Mouse (Mus musculus) liver, embryonic 14.5 days (tissue): ENCODE data around the gene Grin2d. TPM values are rescaled to one million over a fixed set of nuclear protein-coding genes. Genes with fewer than 3 reads are reported as not detected.

Source experiments
- ATAC-seq: fragments of 200-750 bp; cut with Nextera tagmentation; 2 replicates; pipeline ENCODE4 v1.8.0; 2017; ENCODE audit warnings: moderate number of reproducible peaks, mild to moderate bottlenecking, moderate library complexity; ENCODE audit not compliant: insufficient read depth
- DNase-seq, 3 experiments: peaks; one replicate each; pipeline ENCODE4 v3.0.0-alpha.2; 2012 to 2013; ENCODE audit warnings: low read depth in 3 of 3, low spot score in 3 of 3
- H3K27ac ChIP-seq: fragments of 300-500 bp; sonication (generic); 2 replicates; pipeline ENCODE4 v1.5.1; 2014; ENCODE audit warnings: moderate library complexity, mild to moderate bottlenecking, control low read depth, inconsistent platforms
- H3K27me3 ChIP-seq: fragments of 300-500 bp; sonication (generic); 2 replicates; pipeline ENCODE4 v1.6.1; 2014; ENCODE audit warnings: mild to moderate bottlenecking, low read length, moderate library complexity; ENCODE audit not compliant: control insufficient read depth, insufficient read depth
- H3K36me3 ChIP-seq: fragments of 300-500 bp; sonication (generic); replicated peaks from 2 replicates; pipeline ENCODE4 v1.6.1; 2014; ENCODE audit warnings: low read depth; ENCODE audit not compliant: control insufficient read depth, insufficient read depth
- H3K4me1 ChIP-seq, 2 experiments: fragments of 200-500 bp in 1 of 2; fragments of 300-500 bp in 1 of 2; sonication (generic) in 1 of 2; replicated peaks; 2 replicates each; pipeline ENCODE4 v1.6.1; 2012 to 2014; ENCODE audit warnings: antibody characterized with exemption in 1 of 2, inconsistent platforms in 1 of 2, low read length in 1 of 2; ENCODE audit not compliant: control insufficient read depth in 2 of 2, insufficient read depth in 2 of 2
- H3K4me2 ChIP-seq: fragments of 300-500 bp; sonication (generic); 2 replicates; pipeline ENCODE4 v1.6.1; 2014; ENCODE audit warnings: low read depth, mild to moderate bottlenecking, control low read depth, moderate library complexity
- H3K4me3 ChIP-seq, 2 experiments: fragments of 200-500 bp in 1 of 2; fragments of 300-500 bp in 1 of 2; sonication (generic) in 1 of 2; 2 replicates each; pipeline ENCODE4 v1.5.1; 2012 to 2014; ENCODE audit warnings: low read depth in 2 of 2, low read length in 2 of 2, mild to moderate bottlenecking in 2 of 2, control low read depth in 1 of 2, inconsistent platforms in 1 of 2, moderate library complexity in 1 of 2; ENCODE audit not compliant: insufficient read depth in 1 of 2
- H3K9ac ChIP-seq: fragments of 300-500 bp; sonication (generic); replicated peaks from 2 replicates; pipeline ENCODE4 v1.6.1; 2014; ENCODE audit warnings: mild to moderate bottlenecking, control low read depth, moderate library complexity
- H3K9me3 ChIP-seq: fragments of 300-500 bp; sonication (generic); 2 replicates; pipeline ENCODE4 v1.6.1; 2016; ENCODE audit warnings: low read length, mixed read lengths; ENCODE audit not compliant: control insufficient read depth
- CTCF ChIP-seq: IDR thresholded peaks from 2 replicates; pipeline ENCODE4 v1.5.1; 2016; ENCODE audit warnings: antibody characterized with exemption, low read depth, control low read depth
- EP300 ChIP-seq: IDR thresholded peaks from 2 replicates; pipeline ENCODE4 v1.6.1; 2016; ENCODE audit warnings: antibody characterized with exemption, low read depth
- whole genome bisulfite sequencing: fragments of 180-500 bp; shearing (Covaris S2); extraction: QIAGEN DNeasy Blood & Tissue Kit; methylation state at CpG from one replicate; pipeline ENCODE4 v1.1.7; 2014; ENCODE audit not compliant: insufficient replicate concordance; 5-methylcytosine and 5-hydroxymethylcytosine counted together
- polyA plus RNA-seq, 2 experiments: library from polyadenylated mRNA; depleted of rRNA in 1 of 2; stranded (reverse) in 1 of 2; unstranded in 1 of 2; fragments of >200 nt; fragmentation: Nextera tagmentation in 1 of 2; extraction: Ambion mirVana in 1 of 2; gene quantifications; 2 replicates each; pipeline versions ENCODE4 v1.2.1 to v1.2.3; 2012 to 2014

Gene Grin2d
- polyA plus RNA-seq, 2 experiments, result 0.01 to 0.11 TPM

GRCm38 (mm10) chr7:45921950-45922600, 43.9 kb upstream of the Grin2d start:
- ATAC-seq, result no peak
- Histone ChIP-seq H3K27me3 (no peaks in the 10 kb centered on the region), H3K27ac (no peak overlapping the region; the same call in 1 of the 2 replicates), H3K36me3 (no peaks in the 10 kb centered on the region), H3K4me2 (peak overlapping the region; percentile 84), H3K4me1 (peaks cover 22 to 39% of the 10 kb centered on the region in 2 experiments), H3K9me3 (no peaks in the 10 kb centered on the region), H3K4me3 (no peak overlapping the region), H3K9ac (0 out of 2 replicates have a peak overlapping the region, but pooled peaks have one; percentile 14)
- no peak for TF ChIP-seq CTCF
- TF ChIP-seq EP300, result no peak
- DNase-seq, result no peak
- 55% methylated on average over 12 of the region's 12 CpGs for WGBS

- no peak for TF ChIP-seq EP300
- TF ChIP-seq CTCF, result no peak
- peak within 1 kb of the TSS; percentile 75 for H3K27ac ChIP-seq
- H3K9me3 ChIP-seq, result no peaks in the 10 kb centered on the region
- ATAC-seq (peak; percentile 26; the same call in 1 of the 2 replicates), DNase-seq (peak in 1 of 3 experiments; percentile 42)
- no peaks in the 10 kb centered on the region for H3K36me3 ChIP-seq
- peak within 1 kb of the TSS; percentile 66 for H3K4me2 ChIP-seq
- peaks cover 22 to 41% of the 10 kb centered on the region in 2 experiments for H3K4me1 ChIP-seq
- peak within 1 kb of the TSS; percentile 59 for H3K9ac ChIP-seq
- H3K4me3 ChIP-seq, result peak within 1 kb of the TSS; percentile 54 to 64
- H3K27me3 ChIP-seq, result no peaks in the 10 kb centered on the region
- WGBS, result 7% methylated on average over 9 of the region's 9 CpGs
These were observed 43.1 kb upstream of the Grin2d start, which contains the start of gene Emp3 for GRCm38 (mm10) chr7:45921242-45921621. Gene Emp3, minus strand, starts transcription at chr7:45921404.

DNA sequence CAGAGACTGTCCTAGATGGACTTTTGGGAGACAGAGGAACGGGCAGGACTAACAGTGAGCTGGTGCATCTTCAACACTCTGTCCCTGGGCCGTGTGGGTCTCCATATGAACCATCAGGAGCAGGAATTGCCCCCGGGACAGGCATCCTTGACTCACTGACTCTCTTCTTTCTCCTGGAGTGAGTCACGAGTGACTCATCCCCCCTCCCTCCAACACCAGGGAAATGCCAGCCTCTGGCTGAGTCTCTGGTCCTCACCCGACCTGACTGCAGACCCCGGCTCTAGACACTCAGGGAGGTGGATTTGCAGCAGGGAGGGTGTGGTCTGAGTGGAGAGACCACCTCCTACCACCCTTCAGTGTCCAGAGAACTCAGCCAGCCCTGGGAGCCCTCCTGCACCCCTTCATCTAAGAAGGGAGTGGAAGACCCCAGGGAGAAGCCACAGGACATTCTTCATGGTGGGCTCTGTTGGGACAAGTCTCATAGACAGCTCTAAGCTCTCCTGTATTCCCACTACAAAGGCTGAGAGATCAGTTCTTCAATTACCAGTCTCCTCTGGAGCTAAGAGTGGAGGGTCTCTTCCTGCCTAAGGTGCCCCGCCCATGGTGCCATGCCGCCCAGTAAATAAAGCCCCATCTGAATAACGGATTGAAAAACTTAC, 42.5 kb upstream of the Grin2d start:
- no peak for TF ChIP-seq EP300
- no peak for TF ChIP-seq CTCF
- ATAC-seq (no peak), DNase-seq (no peak)
- no peaks in the 10 kb centered on the region for H3K27me3 ChIP-seq
- H3K4me1 ChIP-seq, result peaks cover 22 to 41% of the 10 kb centered on the region in 2 experiments
- peak overlapping the region; percentile 18 for H3K27ac ChIP-seq
- H3K9me3 ChIP-seq, result no peaks in the 10 kb centered on the region
- peak overlapping the region; percentile 54 to 64 for H3K4me3 ChIP-seq
- WGBS, result 14% methylated on average over 9 of the region's 9 CpGs
- peak overlapping the region; percentile 66 for H3K4me2 ChIP-seq
- peak overlapping the region; percentile 59 for H3K9ac ChIP-seq
- no peaks in the 10 kb centered on the region for H3K36me3 ChIP-seq

DNA sequence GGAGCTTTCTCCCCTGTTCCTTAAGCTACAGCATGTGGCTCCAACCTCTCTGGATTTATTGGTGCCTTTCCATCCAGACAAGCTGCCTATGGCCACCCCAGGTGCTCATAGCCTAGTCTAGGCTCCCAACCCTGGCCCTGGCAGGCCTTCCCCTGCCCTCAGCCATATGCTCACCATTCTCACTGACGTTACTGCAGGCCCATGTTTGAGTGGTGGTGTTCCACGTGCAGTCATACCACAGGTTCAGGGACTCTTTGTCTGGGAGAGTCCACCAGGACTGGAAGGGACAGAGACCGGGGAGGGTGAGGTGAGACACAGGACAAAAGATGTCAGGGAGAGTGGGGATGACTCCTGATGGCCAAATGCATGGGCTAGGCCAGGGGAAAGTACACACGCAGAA, 41.6 kb upstream of the Grin2d start:
- ATAC-seq (no peak), DNase-seq (no peak)
- Histone ChIP-seq H3K9ac (no peak overlapping the region), H3K27ac (no peak overlapping the region), H3K4me1 (peaks cover 22 to 41% of the 10 kb centered on the region in 2 experiments), H3K4me3 (peak overlapping the region in 1 of 2 experiments; percentile 54; a peak in 3 of 4 replicates), H3K4me2 (peak overlapping the region; percentile 66), H3K27me3 (no peaks in the 10 kb centered on the region), H3K36me3 (no peaks in the 10 kb centered on the region), H3K9me3 (no peaks in the 10 kb centered on the region)
- WGBS, result 52% methylated on average over 4 of the region's 4 CpGs
- TF ChIP-seq CTCF, result no peak
- TF ChIP-seq EP300, result no peak

DNA sequence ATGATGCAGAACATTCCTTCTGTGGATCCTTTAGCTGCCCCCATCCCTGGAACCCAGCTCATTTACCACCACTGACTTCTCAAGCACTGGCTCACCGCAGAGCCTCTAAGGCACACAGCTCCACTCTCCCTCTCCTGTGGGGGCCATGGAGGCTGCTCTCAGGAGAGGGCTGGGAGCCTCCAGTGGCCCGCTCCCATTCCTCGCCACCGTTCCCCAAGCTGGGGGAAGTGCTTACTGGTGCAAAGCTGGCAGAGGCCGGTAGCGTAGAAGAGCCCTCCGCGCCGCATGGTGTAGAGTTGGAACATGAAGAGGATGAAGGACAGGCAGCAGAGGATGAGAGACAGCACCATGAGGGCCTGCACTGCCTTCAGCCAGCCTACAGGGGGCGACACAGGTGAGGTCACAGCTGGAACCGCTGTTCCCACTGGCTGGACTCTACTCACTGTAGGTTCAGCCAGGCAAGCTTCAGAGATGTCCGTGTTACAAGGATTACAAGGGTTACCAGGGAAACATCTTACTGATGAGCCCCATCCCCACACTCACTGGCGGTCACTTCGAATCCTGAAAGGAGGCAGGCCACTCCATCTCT, 41.0 kb upstream of the Grin2d start:
- 73% methylated on average over 14 of the region's 14 CpGs for WGBS
- no peak for ATAC-seq
- Histone ChIP-seq H3K4me3 (no peak overlapping the region), H3K27ac (no peak overlapping the region), H3K36me3 (no peaks in the 10 kb centered on the region), H3K9me3 (no peaks in the 10 kb centered on the region), H3K4me2 (peak overlapping the region; percentile 66), H3K4me1 (peaks cover 22 to 38% of the 10 kb centered on the region in 2 experiments), H3K9ac (no peak overlapping the region), H3K27me3 (no peaks in the 10 kb centered on the region)
- DNase-seq, result no peak
- TF ChIP-seq EP300 (no peak), CTCF (peak; percentile 86)
